Mouse (Mus musculus): ENCODE results near the gene Sox9. TPM values are rescaled to one million over a fixed set of nuclear protein-coding genes. Genes with fewer than 3 reads are reported as not detected.

Sox9 gene
- polyA plus RNA-seq, 1 experiment from 2014 or later: 147 TPM

DNA sequence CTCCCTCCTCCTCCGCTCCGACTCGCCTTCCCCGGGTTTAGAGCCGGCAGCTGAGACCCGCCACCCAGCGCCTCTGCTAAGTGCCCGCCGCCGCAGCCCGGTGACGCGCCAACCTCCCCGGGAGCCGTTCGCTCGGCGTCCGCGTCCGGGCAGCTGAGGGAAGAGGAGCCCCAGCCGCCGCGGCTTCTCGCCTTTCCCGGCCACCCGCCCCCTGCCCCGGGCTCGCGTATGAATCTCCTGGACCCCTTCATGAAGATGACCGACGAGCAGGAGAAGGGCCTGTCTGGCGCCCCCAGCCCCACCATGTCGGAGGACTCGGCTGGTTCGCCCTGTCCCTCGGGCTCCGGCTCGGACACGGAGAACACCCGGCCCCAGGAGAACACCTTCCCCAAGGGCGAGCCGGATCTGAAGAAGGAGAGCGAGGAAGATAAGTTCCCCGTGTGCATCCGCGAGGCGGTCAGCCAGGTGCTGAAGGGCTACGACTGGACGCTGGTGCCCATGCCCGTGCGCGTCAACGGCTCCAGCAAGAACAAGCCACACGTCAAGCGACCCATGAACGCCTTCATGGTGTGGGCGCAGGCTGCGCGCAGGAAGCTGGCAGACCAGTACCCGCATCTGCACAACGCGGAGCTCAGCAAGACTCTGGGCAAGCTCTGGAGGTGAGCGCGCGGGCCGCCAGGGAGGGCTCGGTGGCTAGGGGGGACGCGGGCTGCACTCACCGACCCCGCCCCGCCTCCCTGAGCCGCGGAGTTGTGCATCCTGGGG, 515 bp downstream of the Sox9 start:
- Histone ChIP-seq H3K36me3 (peaks cover 10% of the 10 kb centered on the region; the same call in 1 of the 2 replicates), H3K4me1 (peaks cover 53% of the 10 kb centered on the region), H3K9ac (replicated peaks) (peak overlapping the region; percentile 93), H3K27me3 (peaks cover 26% of the 10 kb centered on the region), H3K9me3 (no peaks in the 10 kb centered on the region), H3K4me2 (replicated peaks) (peak overlapping the region; percentile 98), H3K27ac (replicated peaks) (peak overlapping the region; percentile 92), H3K4me3 (peak overlapping the region; percentile 83)
- WGBS: under 1% methylated on average over 73 of the region's 75 CpGs
- ATAC-seq (ENCODE audit: low FRiP score, low read depth): peak; percentile 47

DNA sequence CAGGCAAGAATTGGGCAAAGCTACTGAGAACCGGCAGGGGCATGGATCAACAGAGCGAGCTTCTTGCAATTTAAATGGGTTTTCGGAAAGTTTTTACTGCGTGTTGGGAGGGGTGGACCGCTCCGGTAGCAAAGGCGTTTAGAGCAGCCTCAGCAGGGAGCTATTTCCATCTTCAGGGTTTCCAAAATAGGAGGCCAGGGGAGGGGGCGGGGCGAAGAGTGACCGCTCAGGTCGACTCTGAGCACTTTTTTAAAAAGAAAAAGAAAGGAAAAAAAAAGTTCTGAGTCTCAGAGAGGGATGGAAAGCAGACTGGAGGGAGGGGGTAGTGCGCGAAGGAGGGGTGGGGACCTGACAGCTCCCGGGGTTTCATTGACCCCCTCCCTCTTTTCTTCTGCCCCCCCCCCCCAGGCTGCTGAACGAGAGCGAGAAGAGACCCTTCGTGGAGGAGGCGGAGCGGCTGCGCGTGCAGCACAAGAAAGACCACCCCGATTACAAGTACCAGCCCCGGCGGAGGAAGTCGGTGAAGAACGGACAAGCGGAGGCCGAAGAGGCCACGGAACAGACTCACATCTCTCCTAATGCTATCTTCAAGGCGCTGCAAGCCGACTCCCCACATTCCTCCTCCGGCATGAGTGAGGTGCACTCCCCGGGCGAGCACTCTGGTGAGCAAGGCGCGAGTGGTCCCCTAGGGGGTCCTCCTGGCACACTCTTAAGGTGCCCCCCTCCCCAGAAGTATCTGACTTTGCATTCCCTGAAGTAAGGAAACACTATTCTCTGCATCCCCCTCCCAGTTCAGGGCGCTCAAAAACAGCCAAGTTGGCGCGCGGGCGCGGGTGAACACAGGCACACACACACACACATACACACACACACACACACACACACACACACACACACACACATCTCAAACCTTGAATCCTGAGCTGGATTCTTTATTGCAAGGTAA, 1.6 kb downstream of the Sox9 start:
- Histone ChIP-seq H3K27me3 (peaks cover 17% of the 10 kb centered on the region), H3K4me3 (peak overlapping the region; percentile 83), H3K9me3 (no peaks in the 10 kb centered on the region), H3K4me1 (peaks cover 58% of the 10 kb centered on the region), H3K36me3 (peaks cover 10% of the 10 kb centered on the region; the same call in 1 of the 2 replicates), H3K27ac (replicated peaks) (peak overlapping the region; percentile 92), H3K4me2 (replicated peaks) (peak overlapping the region; percentile 98), H3K9ac (replicated peaks) (peak overlapping the region; percentile 93)
- under 1% methylated on average over 35 of the region's 42 CpGs for WGBS
- ATAC-seq (ENCODE audit: low FRiP score, low read depth): no peak

DNA sequence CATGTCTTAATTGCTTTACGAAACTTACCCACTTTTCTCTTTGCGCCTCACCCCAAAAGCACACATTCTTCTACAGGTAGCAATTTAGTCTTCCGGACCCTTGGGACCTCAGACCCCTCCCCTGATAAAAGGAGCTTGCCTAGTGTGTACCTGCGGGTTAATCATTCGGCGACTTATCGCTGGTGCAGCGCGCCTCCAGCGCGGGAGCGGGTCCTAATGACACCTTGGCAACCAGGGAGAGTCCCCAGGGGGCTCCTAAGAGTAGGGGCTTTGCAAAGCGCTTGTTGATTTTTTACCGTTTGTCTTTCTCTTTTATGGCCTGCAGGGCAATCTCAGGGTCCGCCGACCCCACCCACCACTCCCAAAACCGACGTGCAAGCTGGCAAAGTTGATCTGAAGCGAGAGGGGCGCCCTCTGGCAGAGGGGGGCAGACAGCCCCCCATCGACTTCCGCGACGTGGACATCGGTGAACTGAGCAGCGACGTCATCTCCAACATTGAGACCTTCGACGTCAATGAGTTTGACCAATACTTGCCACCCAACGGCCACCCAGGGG, 2.4 kb downstream of the Sox9 start:
- Histone ChIP-seq H3K4me3 (peak overlapping the region; percentile 83), H3K4me2 (replicated peaks) (peak overlapping the region; percentile 98), H3K27ac (replicated peaks) (peak overlapping the region; percentile 92), H3K9ac (replicated peaks) (peak overlapping the region; percentile 93), H3K9me3 (no peaks in the 10 kb centered on the region), H3K36me3 (peaks cover 10% of the 10 kb centered on the region; the same call in 1 of the 2 replicates), H3K4me1 (peaks cover 53% of the 10 kb centered on the region), H3K27me3 (peaks cover 13% of the 10 kb centered on the region)
- ATAC-seq (ENCODE audit: low FRiP score, low read depth): no peak
- 5% methylated on average over 30 of the region's 30 CpGs for WGBS

DNA sequence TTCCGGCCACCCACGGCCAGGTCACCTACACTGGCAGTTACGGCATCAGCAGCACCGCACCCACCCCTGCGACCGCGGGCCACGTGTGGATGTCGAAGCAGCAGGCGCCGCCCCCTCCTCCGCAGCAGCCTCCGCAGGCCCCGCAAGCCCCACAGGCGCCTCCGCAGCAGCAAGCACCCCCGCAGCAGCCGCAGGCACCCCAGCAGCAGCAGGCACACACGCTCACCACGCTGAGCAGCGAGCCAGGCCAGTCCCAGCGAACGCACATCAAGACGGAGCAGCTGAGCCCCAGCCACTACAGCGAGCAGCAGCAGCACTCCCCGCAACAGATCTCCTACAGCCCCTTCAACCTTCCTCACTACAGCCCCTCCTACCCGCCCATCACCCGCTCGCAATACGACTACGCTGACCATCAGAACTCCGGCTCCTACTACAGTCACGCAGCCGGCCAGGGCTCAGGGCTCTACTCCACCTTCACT, 2.9 kb downstream of the Sox9 start:
- peak overlapping the region; percentile 93 for H3K9ac ChIP-seq (replicated peaks)
- no peaks in the 10 kb centered on the region for H3K9me3 ChIP-seq
- peaks cover 14% of the 10 kb centered on the region; the same call in 1 of the 2 replicates for H3K27me3 ChIP-seq
- H3K4me2 ChIP-seq (replicated peaks): peak overlapping the region; percentile 98
- 0 out of 2 replicates have a peak, but pooled peaks have one; percentile 0 for ATAC-seq (ENCODE audit: low FRiP score, low read depth)
- peak overlapping the region; percentile 92 for H3K27ac ChIP-seq (replicated peaks)
- H3K36me3 ChIP-seq: peaks cover 10% of the 10 kb centered on the region; the same call in 1 of the 2 replicates
- 2% methylated on average over 29 of the region's 34 CpGs for WGBS
- H3K4me3 ChIP-seq: peak overlapping the region; percentile 83
- H3K4me1 ChIP-seq: peaks cover 49% of the 10 kb centered on the region

DNA sequence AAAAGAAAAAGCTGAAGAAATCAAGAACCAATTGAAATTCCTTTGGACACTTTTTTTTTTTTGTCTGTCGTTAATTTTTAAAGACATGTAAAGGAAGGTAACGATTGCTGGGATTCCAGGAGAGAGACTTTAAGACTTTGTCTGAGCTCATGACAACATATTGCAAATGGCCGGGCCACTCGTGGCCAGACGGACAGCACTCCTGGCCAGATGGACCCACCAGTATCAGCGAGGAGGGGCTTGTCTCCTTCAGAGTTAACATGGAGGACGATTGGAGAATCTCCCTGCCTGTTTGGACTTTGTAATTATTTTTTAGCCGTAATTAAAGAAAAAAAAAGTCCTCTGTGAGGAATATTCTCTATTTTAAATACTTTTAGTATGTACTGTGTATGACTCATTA, 3.6 kb downstream of the Sox9 start:
- H3K27ac ChIP-seq (replicated peaks): no peak overlapping the region
- ATAC-seq (ENCODE audit: low FRiP score, low read depth): no peak
- H3K4me1 ChIP-seq: peaks cover 44% of the 10 kb centered on the region
- 24% methylated on average over 8 of the region's 8 CpGs for WGBS
- peaks cover 10% of the 10 kb centered on the region; the same call in 1 of the 2 replicates for H3K36me3 ChIP-seq
- no peak overlapping the region; the same call in 1 of the 2 replicates for H3K9ac ChIP-seq (replicated peaks)
- H3K4me2 ChIP-seq (replicated peaks): peak overlapping the region; percentile 98
- H3K9me3 ChIP-seq: no peaks in the 10 kb centered on the region
- H3K4me3 ChIP-seq: peak overlapping the region; percentile 83
- H3K27me3 ChIP-seq: peaks cover 14% of the 10 kb centered on the region; the same call in 1 of the 2 replicates

DNA sequence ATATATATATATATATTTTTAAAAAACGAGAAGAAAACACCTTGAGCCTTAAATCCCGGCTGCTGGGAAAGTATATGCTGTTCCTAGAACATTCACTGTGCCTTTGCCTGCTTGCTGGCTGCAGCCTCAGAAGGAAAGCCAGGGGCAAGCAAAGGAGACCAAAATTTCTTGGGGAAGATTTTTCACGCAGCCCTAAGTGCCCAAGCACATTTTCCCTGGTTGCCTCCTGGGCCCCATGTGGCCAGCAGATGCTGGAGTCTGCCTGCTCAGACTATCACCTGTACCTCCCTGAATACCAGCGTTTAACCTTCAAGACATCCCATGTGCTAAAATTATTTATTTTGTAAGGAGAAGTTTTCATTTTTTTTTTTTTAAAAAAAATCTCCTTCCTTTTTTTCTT, 4.4 kb downstream of the Sox9 start:
- ATAC-seq (ENCODE audit: low FRiP score, low read depth): no peak
- Histone ChIP-seq H3K27me3 (0 out of 2 replicates have a peak, but pooled peaks cover 9% of the 10 kb centered on the region), H3K27ac (replicated peaks) (no peak overlapping the region), H3K9me3 (no peaks in the 10 kb centered on the region), H3K4me2 (replicated peaks) (peak overlapping the region; percentile 51), H3K9ac (replicated peaks) (peak overlapping the region; percentile 39; the same call in 1 of the 2 replicates), H3K36me3 (peaks cover 10% of the 10 kb centered on the region; the same call in 1 of the 2 replicates), H3K4me3 (peak overlapping the region; percentile 34), H3K4me1 (peaks cover 38% of the 10 kb centered on the region)
- 70% methylated on average over 4 of the region's 4 CpGs for WGBS

DNA sequence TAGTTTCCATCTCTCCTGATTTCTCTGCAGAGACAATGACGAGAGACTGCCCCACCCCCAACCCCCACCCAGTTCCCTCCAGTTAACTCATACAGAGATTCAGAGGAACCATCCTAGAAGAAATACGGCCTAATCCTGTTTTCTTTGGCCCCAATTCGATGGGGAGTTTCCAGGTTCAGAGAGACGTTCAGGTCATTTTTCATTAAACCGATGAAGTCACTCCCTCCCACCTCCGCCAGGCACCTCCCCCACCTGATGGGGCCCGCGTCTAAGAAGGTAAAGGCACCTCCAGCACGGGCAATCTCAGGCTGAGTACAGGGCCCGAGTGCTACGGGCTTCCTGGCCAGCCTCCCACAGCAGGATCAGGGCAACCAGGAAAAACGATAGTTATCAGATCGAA, 6.3 kb downstream of the Sox9 start:
- 15% methylated on average over 13 of the region's 13 CpGs for WGBS
- no peaks in the 10 kb centered on the region for H3K9me3 ChIP-seq
- H3K4me3 ChIP-seq: no peak overlapping the region
- peaks cover 10% of the 10 kb centered on the region; the same call in 1 of the 2 replicates for H3K36me3 ChIP-seq
- H3K4me1 ChIP-seq: peaks cover 38% of the 10 kb centered on the region
- H3K4me2 ChIP-seq (replicated peaks): no peak overlapping the region
- no peak overlapping the region for H3K9ac ChIP-seq (replicated peaks)
- no peak for ATAC-seq (ENCODE audit: low FRiP score, low read depth)
- H3K27me3 ChIP-seq: peaks cover 9% of the 10 kb centered on the region; the same call in 1 of the 2 replicates
- 0 out of 2 replicates have a peak overlapping the region, but pooled peaks have one; percentile 42 for H3K27ac ChIP-seq (replicated peaks)

DNA sequence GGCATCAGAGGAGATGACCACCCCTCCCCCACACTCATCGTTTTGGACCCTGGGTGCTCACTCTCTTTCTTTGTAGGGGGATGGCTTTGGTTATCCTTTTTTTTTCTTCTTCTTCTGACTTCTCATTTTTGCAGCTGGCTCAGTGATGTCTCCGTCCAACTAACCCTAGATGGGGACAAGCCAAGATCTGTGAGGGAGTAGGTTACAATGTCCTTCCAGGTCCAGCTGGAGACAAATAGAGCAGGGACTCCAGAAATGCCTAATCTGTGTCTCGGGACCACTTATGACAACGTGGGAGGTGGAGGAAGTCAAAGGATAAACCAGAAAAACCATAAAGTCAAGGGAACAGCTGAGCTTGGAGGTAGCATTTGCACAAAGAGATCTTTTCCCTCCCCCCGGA, 14.4 kb downstream of the Sox9 start:
- WGBS: 82% methylated on average over 5 of the region's 5 CpGs

DNA sequence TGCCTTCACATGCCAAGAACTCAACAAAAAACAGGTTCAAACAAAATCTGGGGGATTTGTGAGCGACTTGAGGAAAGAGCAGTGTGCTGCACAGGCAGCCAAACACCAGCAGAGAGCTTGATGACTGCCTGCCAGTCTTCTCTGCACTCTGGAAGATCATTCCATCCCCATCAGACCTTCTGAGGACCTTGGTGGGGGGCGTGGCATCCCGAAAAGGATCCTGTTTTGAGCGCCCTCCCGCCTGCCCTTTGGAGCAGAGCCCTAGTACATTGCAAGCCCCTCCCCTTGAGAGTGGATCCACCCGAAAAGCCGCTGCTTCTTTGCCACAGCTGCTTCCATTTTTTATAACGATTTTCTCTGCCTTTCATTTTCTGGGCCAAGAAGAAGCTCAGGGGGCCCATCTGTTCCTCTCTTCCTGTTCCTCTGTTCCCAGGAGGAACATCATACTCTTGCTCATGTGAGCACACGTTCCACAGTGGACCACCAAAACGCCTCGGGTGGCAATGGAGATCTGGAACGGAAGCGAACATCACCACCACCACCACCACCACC, 16.9 kb downstream of the Sox9 start:
- no peaks in the 10 kb centered on the region for H3K36me3 ChIP-seq
- 58% methylated on average over 13 of the region's 13 CpGs for WGBS
- H3K4me3 ChIP-seq: no peak overlapping the region
- ATAC-seq (ENCODE audit: low FRiP score, low read depth): no peak
- no peak overlapping the region for H3K4me2 ChIP-seq (replicated peaks)
- H3K9me3 ChIP-seq: no peaks in the 10 kb centered on the region
- peaks cover 32% of the 10 kb centered on the region for H3K4me1 ChIP-seq
- 0 out of 2 replicates have a peak, but pooled peaks cover 14% of the 10 kb centered on the region for H3K27me3 ChIP-seq
- H3K27ac ChIP-seq (replicated peaks): no peak overlapping the region
- no peak overlapping the region for H3K9ac ChIP-seq (replicated peaks)

More for the DNA sequence above, 14.4 kb downstream of the Sox9 start:
- Histone ChIP-seq H3K27me3 (peaks cover 11% of the 10 kb centered on the region; the same call in 1 of the 2 replicates), H3K36me3 (no peaks in the 10 kb centered on the region), H3K9me3 (no peaks in the 10 kb centered on the region), H3K27ac (replicated peaks) (no peak overlapping the region), H3K9ac (replicated peaks) (no peak overlapping the region), H3K4me3 (no peak overlapping the region), H3K4me2 (replicated peaks) (no peak overlapping the region), H3K4me1 (peaks cover 13% of the 10 kb centered on the region)
- ATAC-seq (ENCODE audit: low FRiP score, low read depth): no peak

DNA sequence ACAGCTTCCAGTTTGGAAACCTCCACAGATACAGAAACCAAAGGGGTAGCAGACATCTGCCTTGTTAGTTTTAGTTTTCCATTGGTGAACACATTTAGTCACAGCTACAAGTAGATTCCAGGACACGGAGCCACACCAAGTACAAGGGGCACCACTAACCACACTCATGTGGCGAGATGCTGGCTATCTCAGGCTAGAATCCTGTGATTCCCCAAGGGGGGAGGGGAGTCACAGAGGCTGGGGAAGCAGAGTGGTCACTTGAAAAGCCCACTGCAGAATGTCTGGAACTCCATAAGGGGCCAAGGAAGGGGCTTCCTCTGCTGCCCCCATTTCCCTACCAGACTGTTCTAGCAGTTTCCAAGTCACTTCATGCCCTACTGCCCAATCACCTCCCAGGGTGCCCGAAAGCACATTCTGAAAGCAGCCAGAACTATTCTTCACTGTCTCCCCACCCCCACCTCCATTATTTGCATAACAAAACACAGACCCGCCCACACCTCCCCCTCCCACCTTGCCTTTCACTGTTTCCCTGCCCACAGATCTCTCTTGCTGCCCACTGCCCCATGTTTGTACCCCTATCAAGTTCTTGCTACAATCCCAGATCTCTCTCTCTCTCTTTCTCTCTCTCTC, 19.3 kb downstream of the Sox9 start:
- no peak overlapping the region for H3K27ac ChIP-seq (replicated peaks)
- H3K9ac ChIP-seq (replicated peaks): no peak overlapping the region
- no peak overlapping the region for H3K4me2 ChIP-seq (replicated peaks)
- H3K36me3 ChIP-seq: no peaks in the 10 kb centered on the region
- H3K4me1 ChIP-seq: peaks cover 41% of the 10 kb centered on the region
- H3K4me3 ChIP-seq: no peak overlapping the region
- 27% methylated on average over 4 of the region's 4 CpGs for WGBS
- H3K27me3 ChIP-seq: peaks cover 14% of the 10 kb centered on the region; the same call in 1 of the 2 replicates
- no peaks in the 10 kb centered on the region for H3K9me3 ChIP-seq
- ATAC-seq (ENCODE audit: low FRiP score, low read depth): peak; percentile 70
